Mouse (Mus musculus) myocyte (in vitro differentiated cells): ENCODE measurements around the gene Armc2.

Source experiments
- E2F4 ChIP-seq: IDR thresholded peaks from one replicate; pipeline ENCODE4 v1.6.1; 2011; ENCODE audit warnings: mild to moderate bottlenecking, control low read depth, moderate library complexity; ENCODE audit not compliant: insufficient read depth
- MYOG ChIP-seq, 3 experiments: IDR thresholded peaks; one replicate each; pipeline ENCODE4 v1.6.1; 2011; ENCODE audit warnings: control low read depth in 2 of 3, low read depth in 2 of 3, mild to moderate bottlenecking in 2 of 3; ENCODE audit not compliant: insufficient read length in 2 of 3, control insufficient read depth in 1 of 3, insufficient read depth in 1 of 3
- POLR2A ChIP-seq: IDR thresholded peaks from one replicate; pipeline ENCODE4 v1.6.1; 2011; ENCODE audit warnings: low read depth, mild to moderate bottlenecking, control low read depth, moderate library complexity; ENCODE audit not compliant: insufficient read length
- TCF3 ChIP-seq: IDR thresholded peaks from one replicate; pipeline ENCODE4 v1.6.1; 2011; ENCODE audit warnings: low read depth, control low read depth; ENCODE audit not compliant: insufficient read length
- USF1 ChIP-seq: IDR thresholded peaks from one replicate; pipeline ENCODE4 v1.6.1; 2011; ENCODE audit warnings: low read depth, mild to moderate bottlenecking, control low read depth, moderate library complexity

- TF ChIP-seq E2F4 (no peak), POLR2A (no peak), TCF3 (no peak), USF1 (no peak), MYOG (IDR thresholded peaks at IDR 0.05; ENCODE audit: control insufficient read depth in 1 of 3, insufficient read depth in 1 of 3, insufficient read length in 2 of 3, low read depth in 2 of 3) (no peak)
Observed at GRCm38 (mm10) chr10:41992059-41992440, 26.2 kb downstream of the Armc2 start.
